Mouse (Mus musculus) T-cell, adult 2 months (primary cell): ENCODE results near the gene Hnf4a.

ENCODE experiments used
- DNase-seq: peaks from one replicate; pipeline ENCODE4 v3.0.0; 2022; ENCODE audit warnings: low spot score

Gene Hnf4a

GRCm38 (mm10) chr2:163552518-163552929 is 45.9 kb downstream of the Hnf4a start:
- DNase-seq = no peak

DNA sequence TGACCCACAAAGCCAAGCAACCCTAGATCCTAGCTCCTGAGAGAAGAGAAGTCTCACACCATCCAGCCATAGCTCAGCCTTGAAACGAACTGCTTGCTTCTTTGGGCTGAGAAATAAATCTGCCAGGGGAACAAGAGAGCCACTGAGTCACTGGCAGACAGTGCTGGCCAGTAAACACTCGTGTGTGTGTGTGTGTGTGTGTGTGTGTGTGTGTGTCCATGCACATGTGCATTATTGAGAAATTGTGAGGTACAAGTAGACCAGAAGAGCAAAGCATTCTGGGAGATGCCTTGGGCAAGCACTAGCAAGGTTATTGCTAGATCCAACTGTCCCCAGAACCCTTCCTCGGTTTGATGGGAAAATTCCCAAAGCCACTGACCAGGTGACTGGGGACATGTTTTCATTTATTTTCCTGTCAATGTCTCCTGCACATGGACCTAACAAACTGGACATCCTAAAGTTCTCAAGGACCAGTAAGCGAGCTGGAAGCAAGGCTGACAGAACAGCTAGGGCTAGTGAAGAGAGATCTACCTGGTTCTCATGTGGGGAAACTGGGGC is 47.9 kb downstream of the Hnf4a start:
- no peak for DNase-seq

GRCm38 (mm10) chr2:163554996-163555395 is 48.4 kb downstream of the Hnf4a start:
- no peak for DNase-seq

DNA sequence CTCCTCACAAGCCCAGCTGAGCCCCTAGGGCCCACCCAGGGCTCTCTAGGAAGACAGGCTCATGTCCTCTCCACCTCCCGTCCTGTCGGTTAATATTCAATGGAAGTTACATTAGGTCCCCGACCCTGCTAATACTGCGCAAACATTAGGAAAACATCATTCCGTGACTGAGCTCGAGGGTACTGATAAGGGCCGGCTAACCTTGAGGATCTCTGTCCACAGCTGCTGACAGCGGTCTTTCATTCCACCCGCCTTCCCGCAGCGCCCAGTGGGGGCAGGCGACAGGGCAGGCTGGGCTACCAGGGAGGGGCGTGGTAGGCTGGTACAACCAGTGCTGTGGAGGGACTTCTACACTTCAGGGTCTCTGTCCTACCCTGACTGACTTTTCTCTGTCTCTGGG is 48.8 kb downstream of the Hnf4a start:
- DNase-seq = no peak

DNA sequence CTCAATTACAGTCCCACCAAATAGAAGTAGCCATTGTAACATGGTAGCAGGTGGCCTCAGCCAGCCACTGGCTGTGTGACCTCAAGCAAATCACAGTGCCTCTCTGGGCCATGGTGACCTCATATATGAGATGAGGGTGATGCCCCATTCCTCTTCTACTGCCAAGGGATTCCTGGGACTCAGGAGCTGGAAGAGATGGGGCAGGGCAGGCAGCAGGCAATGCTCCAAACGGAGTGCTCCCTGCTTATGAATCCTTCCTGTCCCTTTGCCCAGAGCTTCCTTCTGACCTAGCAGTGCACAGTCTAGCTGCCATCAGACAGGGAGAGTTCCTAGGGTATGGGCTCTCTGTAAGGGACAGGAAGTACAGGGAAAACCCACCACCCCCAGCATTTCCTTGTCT is 51.9 kb downstream of the Hnf4a start:
- DNase-seq = no peak

DNA sequence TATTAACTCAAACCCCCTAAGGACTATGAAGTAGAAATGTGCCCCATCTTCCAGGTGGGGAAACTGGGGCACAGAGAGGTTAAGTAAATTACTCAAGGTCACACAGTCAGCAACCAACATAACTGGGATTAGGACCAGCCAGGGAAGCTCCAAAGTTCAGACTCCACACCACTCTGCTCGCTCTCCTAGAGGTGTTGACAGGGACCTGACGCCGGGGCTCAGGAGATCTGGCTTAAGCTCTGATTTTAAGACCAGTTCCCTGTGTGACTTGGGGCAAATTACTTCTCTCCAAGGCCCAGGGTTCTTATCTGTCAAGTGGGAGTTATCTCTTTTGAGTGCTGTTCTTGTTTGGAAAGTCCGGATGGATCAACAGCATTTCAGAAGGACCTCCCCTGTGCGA is 52.6 kb downstream of the Hnf4a start:
- DNase-seq = no peak

- no peak for DNase-seq
These were observed 53.6 kb downstream of the Hnf4a start for GRCm38 (mm10) chr2:163560247-163560646.

DNA sequence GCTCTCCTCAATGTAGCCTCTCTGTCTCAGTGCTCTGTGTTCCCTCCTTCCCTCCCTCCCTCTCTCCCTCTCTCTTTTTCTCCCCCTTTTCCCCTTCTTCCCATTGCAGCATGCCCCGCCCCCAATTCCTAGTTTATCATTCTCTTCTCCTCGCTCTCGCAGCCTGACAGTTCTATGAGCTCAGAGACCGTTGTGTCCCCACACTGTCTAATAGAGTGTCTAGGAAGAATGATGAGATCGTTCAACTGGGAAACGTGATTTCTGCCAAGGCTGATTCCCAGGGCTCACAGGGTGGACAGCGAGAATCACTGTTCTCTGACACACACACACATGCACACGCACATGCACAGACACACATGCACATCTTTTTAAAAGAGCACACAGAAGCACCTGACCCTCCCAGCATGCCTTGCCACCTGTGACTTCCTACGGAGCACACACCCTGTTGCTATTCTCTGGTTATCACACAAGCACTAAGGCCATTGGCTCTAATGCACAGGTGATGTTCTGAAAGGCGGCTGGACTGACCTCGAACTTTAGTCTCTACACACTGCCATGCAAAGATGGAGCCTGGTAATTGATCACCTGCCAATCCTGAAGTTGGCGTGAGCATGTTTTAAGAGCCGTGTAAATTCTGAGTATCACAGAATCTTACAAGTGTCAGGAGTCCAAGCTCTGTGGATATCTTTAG is 54.8 kb downstream of the Hnf4a start:
- DNase-seq = no peak

DNA sequence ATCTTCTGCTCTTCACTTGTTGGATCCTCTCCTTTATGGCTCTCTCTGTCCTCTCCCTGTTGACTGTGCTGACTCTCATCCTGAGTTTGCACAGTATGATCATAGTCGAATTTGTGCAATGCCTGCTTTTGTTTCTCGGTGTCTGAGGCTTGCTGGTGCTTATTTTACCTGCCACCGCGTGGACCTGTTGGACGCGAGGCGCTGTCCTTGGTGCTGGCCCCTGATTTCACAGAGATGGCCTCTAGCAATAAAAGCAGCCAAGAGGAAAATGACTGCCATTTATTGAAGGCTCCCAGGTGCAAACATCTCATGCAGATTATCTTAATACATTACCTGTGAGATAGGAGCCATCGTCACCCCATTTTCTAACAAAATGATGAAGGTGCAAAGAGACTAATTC is 58.0 kb downstream of the Hnf4a start:
- DNase-seq = no peak

- no peak for DNase-seq
These were observed 67.7 kb downstream of the Hnf4a start for GRCm38 (mm10) chr2:163574321-163574720.

DNA sequence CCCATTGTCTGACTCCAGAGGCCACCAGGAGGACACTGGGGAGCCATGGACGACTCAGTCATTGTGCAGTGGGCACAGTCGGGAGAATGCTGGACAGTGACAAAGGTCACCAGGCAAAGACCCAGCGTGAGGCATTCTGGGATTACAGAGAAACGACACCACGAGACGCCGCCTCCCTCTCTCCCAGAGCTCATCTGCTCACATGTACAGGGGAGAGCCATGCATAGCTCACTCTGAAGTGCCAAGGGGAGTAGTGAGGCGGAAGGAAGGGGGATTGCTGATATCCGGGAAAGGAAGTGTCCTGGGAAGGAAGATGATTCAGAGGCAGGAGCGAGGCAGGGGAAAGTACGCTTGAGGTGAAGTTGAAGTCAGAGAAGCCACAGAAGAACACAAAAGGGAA is 68.6 kb downstream of the Hnf4a start:
- DNase-seq = no peak

DNA sequence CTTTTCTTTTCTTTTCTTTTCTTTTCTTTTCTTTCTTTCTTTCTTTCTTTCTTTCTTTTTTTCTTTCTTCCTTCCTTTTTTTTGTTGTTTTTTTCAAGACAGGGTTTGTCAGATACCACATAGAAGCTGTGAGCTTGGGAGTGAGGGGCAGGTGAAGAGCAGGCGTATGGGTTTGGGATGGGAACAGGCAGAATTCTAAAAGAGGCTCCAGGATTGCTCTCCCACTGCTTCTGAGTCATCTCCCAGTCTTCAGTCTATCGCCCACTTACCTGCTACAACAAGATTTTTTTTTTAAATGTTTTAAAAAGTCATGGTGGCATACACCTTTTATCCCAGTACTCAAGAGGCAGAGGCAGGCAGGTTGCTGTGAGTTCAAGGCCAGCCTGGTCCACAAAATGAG is 71.4 kb downstream of the Hnf4a start:
- DNase-seq = no peak

DNA sequence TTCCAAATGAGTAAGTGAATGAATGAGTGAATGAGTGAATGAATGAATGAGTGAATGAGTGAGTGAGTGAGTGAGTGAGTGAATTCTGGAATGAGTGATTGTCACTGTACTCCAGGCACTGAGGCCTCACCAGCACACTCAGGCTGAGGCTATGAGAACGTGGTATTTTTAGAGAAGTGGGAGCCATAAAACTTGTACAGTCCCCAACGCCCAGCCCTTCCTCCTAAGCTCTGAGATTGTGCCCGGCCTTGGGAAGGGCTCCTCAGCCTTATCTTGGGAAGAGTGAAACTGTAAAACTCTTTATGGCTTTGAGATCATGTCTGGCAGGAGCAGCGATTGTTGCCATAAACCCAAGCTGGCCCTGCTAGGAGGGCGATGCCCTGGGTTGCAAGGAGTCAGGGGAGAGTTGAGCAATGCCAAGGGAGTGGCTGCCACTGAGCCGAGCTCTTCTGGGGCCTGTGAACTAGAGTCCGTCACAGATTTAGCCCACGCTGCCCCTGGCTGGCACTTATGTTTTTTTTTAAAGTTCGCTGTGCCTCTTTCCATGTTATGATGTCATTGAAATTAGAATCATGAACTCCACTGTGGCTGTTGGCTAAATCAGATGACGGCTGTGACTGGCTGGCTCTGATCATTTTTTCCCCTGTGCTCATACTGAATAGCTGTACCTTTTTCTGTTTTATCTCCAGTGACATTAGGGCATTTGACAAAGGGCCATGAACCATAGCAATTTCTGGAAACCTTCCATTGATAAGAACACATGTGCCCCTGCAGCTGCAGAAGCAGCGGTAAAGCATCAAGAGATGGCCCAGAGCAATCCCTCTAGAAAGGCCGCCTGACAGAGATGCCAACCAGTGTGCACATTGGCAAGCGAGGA is 73.7 kb downstream of the Hnf4a start:
- DNase-seq = no peak

- no peak for DNase-seq
These were observed 76.8 kb downstream of the Hnf4a start for GRCm38 (mm10) chr2:163583226-163584087.

- no peak for DNase-seq
These were observed 77.4 kb downstream of the Hnf4a start for GRCm38 (mm10) chr2:163584088-163584426.

DNA sequence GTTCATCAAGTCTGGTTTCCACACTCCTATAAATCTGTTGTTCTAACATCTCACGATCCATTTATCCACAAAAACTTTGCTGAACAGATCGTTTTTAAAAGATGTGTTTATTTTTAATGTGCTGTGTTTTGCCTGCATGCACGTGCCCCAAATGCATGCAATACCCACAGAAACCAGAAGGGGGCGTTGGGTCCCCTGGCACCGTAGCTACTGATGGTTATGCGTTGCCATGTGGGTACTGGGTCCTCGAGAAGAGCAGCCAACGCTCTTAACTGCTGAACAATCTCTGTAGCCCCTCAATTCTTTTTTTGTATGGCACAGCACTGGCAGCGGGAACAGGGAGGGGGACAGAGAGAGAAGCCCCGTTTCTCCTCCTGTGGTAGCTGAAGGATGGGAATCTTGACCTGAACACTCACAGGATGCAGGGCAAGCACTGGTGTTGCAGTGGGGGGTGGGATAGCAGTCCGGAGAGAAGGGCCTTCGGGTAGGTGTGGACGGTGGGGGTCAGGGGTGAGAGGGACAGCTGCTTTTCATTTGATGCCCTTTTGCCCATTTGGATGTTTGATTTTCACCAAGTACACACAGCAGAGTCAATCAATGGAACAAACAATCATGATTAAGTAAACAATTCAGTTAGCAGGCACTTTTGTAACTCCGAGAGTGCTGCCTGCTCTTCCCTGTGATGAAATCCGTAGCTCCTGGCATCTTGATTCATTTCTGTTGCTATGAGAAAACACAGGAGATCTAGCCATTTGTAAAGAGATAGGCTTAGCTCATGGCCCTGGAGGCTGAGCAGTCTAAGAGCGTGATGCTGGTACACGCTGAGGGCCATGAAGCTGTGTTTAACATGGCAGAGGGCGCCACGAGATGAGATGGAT is 80.0 kb downstream of the Hnf4a start:
- DNase-seq = peak; percentile 50

DNA sequence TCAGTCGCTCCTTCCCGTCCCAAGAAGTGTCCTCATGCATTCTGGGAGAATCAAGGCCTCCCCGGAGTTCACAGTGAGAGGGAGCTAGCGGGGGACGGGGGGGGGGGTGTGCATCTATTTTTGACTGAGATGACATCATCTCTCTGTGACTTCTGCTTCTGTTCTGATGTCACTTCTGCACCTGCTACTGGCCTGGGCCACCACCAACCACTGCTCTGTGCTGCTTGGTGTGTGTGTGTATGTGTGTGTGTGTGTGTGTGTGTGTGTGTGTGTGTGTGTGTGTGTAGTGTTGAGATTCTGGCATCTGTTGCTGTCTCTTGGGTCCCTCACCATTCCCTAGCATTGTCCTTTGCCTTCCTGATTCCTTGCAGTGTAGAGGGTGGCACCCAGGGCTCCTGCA is 80.9 kb downstream of the Hnf4a start:
- no peak for DNase-seq

GRCm38 (mm10) chr2:163590211-163590610 is 83.6 kb downstream of the Hnf4a start:
- no peak for DNase-seq

DNA sequence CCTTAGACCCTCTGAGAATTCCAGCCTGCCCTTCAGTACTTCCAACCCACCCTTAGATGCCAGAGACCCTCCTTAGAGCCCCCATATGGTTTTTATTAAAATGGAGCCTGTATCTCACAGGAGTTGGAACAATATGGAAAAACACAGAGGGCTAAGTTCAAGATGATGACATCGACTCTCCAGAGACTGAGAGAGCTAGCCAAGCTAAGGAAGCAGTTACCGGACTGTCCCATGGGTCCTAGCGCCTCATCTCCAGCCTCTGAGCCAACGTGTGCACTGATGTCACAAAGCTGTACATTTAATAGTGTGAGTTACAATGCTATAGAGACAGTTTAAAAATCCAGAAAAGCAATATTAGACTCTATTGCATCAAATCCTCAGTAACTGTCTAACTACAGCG is 84.4 kb downstream of the Hnf4a start:
- DNase-seq = no peak

GRCm38 (mm10) chr2:163592084-163592483 is 85.5 kb downstream of the Hnf4a start:
- peak; percentile 23 for DNase-seq

DNA sequence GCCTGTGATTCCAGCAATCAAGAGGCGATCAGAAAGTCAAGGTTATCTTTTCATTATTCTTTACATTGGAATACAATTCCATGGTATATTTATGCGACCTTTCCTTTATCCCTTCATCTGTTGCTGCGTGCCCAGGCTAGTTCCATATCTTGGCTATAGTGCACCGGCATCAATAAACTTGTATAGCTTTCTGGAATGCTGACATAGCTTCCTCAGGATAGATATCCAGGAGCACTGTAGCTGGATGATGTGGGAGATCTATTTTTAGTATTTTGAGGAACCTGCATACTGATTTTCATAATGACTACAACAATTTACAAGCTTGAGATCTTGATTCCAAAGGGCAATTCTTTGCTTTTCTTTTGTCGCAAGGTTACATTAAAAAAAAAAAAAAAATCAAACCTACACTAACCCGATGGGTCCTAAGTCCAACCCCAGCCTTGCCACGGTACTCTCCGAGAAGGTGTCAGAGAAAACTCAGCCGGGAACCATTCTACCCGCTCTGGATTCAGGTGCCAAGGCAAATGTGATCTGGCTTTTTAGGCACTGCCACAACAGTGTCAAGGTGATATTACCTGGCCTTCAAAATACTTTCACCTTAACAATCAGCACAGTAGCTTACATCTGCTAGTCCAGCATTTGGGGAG is 87.2 kb downstream of the Hnf4a start:
- no peak for DNase-seq
